Mouse (Mus musculus) liver (tissue): ENCODE measurements around the gene Gm5926.
"Not testable (repeated sequence)": the region's sequence is repeated elsewhere in the genome, so short reads cannot be mapped to it uniquely, and the experiment has no call there.

Source experiments
- DNase-seq: peaks from one replicate; pipeline ENCODE4 v3.0.0-alpha.2; 2020; ENCODE audit warnings: mixed read lengths

Gm5926 gene

GRCm38 (mm10) chrX:32650416-32650815 lies at the start of gene Gm5926:
Gene Gm5926, plus strand, starts transcription at chrX:32650716.
- not testable (repeated sequence) for DNase-seq

- DNase-seq = not testable (repeated sequence)
Measured at GRCm38 (mm10) chrX:32601008-32601407, 49.5 kb upstream of the Gm5926 start.

GRCm38 (mm10) chrX:32601425-32601824 lies 49.1 kb upstream of the Gm5926 start:
- DNase-seq = not testable (repeated sequence)
